Mouse (Mus musculus) embryonic facial prominence, embryonic 10.5 days (tissue): Measurements from ENCODE around the gene Myo1a. TPM values are rescaled to one million over a fixed set of nuclear protein-coding genes. Genes with fewer than 3 reads are reported as not detected.

Experiments
- DNase-seq: peaks from one replicate; pipeline ENCODE4 v3.0.0-alpha.2; 2017; ENCODE audit warnings: low spot score
- H3K27ac ChIP-seq: fragments of 300-500 bp; sonication (generic); replicated peaks from 2 replicates; pipeline ENCODE4 v1.5.1; 2016; ENCODE audit warnings: mild to moderate bottlenecking
- H3K27me3 ChIP-seq: fragments of 300-500 bp; sonication (generic); replicated peaks from 2 replicates; pipeline ENCODE4 v1.6.1; 2016; ENCODE audit warnings: low read depth, mild to moderate bottlenecking; ENCODE audit not compliant: poor library complexity, severe bottlenecking
- H3K36me3 ChIP-seq: fragments of 300-500 bp; sonication (generic); replicated peaks from 2 replicates; pipeline ENCODE4 v1.6.1; 2016; ENCODE audit warnings: mild to moderate bottlenecking, moderate library complexity
- H3K4me1 ChIP-seq: fragments of 300-500 bp; sonication (generic); 2 replicates; pipeline ENCODE4 v1.6.1; 2016
- H3K4me3 ChIP-seq: fragments of 300-500 bp; sonication (generic); 2 replicates; pipeline ENCODE4 v1.5.1; 2016; ENCODE audit warnings: mild to moderate bottlenecking, moderate library complexity
- H3K9me3 ChIP-seq: fragments of 300-500 bp; sonication (generic); 2 replicates; pipeline ENCODE4 v1.6.1; 2016; ENCODE audit warnings: mild to moderate bottlenecking
- WGBS: fragments of 180-500 bp; shearing (Covaris S2); methylation state at CpG from one replicate; pipeline ENCODE4 v1.1.7; 2016; 5-methylcytosine and 5-hydroxymethylcytosine counted together
- polyA plus RNA-seq: library from polyadenylated mRNA; unstranded; fragments of >200 nt; fragmentation: Nextera tagmentation; extraction: Ambion mirVana; gene quantifications from 2 replicates; pipeline ENCODE4 v1.2.1, GENCODE M21; 2016

Gene Myo1a
- polyA plus RNA-seq, 1 experiment from 2014 or later: 0.71 TPM

GRCm38 (mm10) chr10:127738151-127738882 is 33.3 kb downstream of the Myo1a start:
- Histone ChIP-seq H3K4me1 (peaks cover 22% of the 10 kb centered on the region), H3K27me3 (0 out of 2 replicates have a peak, but pooled peaks cover 3% of the 10 kb centered on the region), H3K27ac (no peak overlapping the region), H3K9me3 (0 out of 2 replicates have a peak, but pooled peaks cover 4% of the 10 kb centered on the region), H3K36me3 (peaks cover 24% of the 10 kb centered on the region), H3K4me3 (peak overlapping the region; percentile 96; the same call in 1 of the 2 replicates)
- DNase-seq: peak; percentile 47
- 51% methylated on average over 13 of the region's 13 CpGs for WGBS

DNA sequence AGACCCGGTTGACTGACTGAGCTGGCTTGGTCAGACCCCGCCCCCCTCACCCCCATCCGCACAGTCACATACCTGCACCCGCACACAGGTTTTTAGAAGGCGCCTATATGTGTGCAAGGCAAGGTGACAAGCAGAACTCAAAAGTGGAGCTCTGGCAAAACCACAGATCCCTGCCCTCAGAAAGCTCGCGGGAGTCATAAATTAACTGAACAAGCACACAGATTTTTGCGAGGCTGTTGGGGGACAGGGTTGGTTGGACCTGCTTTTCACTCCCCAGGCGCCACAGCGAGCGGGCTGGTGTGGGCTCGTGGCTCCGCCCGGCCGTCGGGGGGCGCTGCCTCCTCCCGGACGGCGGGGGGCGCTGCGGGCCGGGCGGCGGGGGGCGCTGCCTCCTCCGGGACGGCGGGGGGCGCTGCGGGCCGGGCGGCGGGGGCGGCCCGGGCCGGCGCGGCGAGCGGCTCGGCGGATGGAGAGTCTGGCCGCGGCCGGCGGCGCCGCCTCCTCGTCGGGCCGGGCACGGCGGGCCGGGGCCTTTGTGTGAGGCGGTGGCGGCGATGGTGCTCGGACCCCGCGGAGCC is 34.2 kb downstream of the Myo1a start, which contains the start of gene Zbtb39:
Gene Zbtb39, plus strand, starts transcription at position 456 of the 578 bp plus-strand sequence.
- H3K4me1 ChIP-seq: peaks cover 15% of the 10 kb centered on the region
- peak within 1 kb of the TSS; percentile 96 for H3K4me3 ChIP-seq
- H3K27ac ChIP-seq: peak within 1 kb of the TSS; percentile 97
- 1% methylated on average over 61 of the region's 61 CpGs for WGBS
- H3K36me3 ChIP-seq: peaks cover 33% of the 10 kb centered on the region
- 0 out of 2 replicates have a peak, but pooled peaks cover 4% of the 10 kb centered on the region for H3K9me3 ChIP-seq
- DNase-seq: peak; percentile 89
- 0 out of 2 replicates have a peak, but pooled peaks cover 3% of the 10 kb centered on the region for H3K27me3 ChIP-seq

GRCm38 (mm10) chr10:127739661-127740161 is 34.7 kb downstream of the Myo1a start:
- peaks cover 38% of the 10 kb centered on the region for H3K36me3 ChIP-seq
- WGBS: under 1% methylated on average over 54 of the region's 55 CpGs

DNA sequence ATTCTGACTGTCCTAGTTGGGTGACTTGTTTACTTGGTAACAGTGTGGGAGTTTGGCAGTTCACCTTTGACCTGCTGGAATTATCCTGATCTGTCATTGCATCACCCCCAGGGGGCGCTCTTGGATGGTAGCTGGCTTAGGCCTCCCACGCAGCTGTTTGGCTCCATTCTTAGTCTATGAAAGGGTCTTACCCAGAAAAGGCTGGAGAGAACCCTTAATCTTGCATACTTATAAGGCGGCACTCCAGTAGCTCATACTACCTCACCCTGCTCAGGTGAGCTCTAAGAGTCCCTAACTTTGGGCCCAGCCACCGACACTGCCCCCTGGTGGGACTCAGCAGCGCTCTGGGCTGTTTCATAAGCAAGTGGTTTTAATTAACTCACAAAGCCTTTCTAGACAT is 39.7 kb downstream of the Myo1a start:
- peaks cover 82% of the 10 kb centered on the region for H3K36me3 ChIP-seq
- H3K9me3 ChIP-seq: 0 out of 2 replicates have a peak, but pooled peaks cover 4% of the 10 kb centered on the region
- peaks cover 24% of the 10 kb centered on the region for H3K4me1 ChIP-seq
- peak; percentile 68 for DNase-seq
- 0 out of 2 replicates have a peak, but pooled peaks cover 1% of the 10 kb centered on the region for H3K27me3 ChIP-seq
- 62% methylated on average over 5 of the region's 5 CpGs for WGBS
- no peak overlapping the region for H3K27ac ChIP-seq
- no peak overlapping the region for H3K4me3 ChIP-seq

More at GRCm38 (mm10) chr10:127739661-127740161, 34.7 kb downstream of the Myo1a start:
- Histone ChIP-seq H3K9me3 (0 out of 2 replicates have a peak, but pooled peaks cover 4% of the 10 kb centered on the region), H3K27me3 (0 out of 2 replicates have a peak, but pooled peaks cover 3% of the 10 kb centered on the region), H3K4me3 (peak overlapping the region; percentile 96), H3K4me1 (peaks cover 15% of the 10 kb centered on the region), H3K27ac (peak overlapping the region; percentile 97)
- peak; percentile 66 for DNase-seq

GRCm38 (mm10) chr10:127745886-127746285 is 40.9 kb downstream of the Myo1a start:
- Histone ChIP-seq H3K4me1 (peaks cover 23% of the 10 kb centered on the region), H3K4me3 (no peak overlapping the region), H3K27me3 (0 out of 2 replicates have a peak, but pooled peaks cover 4% of the 10 kb centered on the region), H3K9me3 (0 out of 2 replicates have a peak, but pooled peaks cover 4% of the 10 kb centered on the region), H3K36me3 (peaks cover 85% of the 10 kb centered on the region), H3K27ac (no peak overlapping the region)
- DNase-seq: no peak
- 79% methylated on average over 5 of the region's 5 CpGs for WGBS

DNA sequence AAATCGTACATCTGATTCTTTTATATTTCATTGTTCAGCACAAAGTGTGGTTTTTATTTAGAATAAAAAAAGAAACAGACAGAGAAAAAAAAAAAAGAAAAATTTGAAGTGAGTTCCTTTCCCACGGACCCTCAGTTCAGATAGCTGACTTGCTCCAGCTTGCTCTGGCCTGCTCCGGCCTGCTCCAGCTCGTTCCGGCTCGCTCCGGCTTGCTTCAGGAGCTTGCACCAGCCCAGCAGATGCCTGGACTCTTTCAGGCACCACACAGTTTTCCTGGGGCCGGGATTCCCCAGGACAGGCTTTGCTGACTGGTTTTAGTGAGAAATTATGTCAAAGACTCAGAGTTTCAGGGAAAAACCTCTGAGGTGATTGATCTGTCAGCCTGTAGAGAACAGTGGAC is 42.3 kb downstream of the Myo1a start:
- DNase-seq: no peak
- 90% methylated on average over 8 of the region's 8 CpGs for WGBS
- 0 out of 2 replicates have a peak, but pooled peaks cover 4% of the 10 kb centered on the region for H3K9me3 ChIP-seq
- no peak overlapping the region for H3K27ac ChIP-seq
- H3K27me3 ChIP-seq: 0 out of 2 replicates have a peak, but pooled peaks cover 4% of the 10 kb centered on the region
- H3K4me3 ChIP-seq: no peak overlapping the region
- peaks cover 25% of the 10 kb centered on the region for H3K4me1 ChIP-seq
- H3K36me3 ChIP-seq: peaks cover 71% of the 10 kb centered on the region

GRCm38 (mm10) chr10:127748847-127749612 is 44.1 kb downstream of the Myo1a start:
- peaks cover 53% of the 10 kb centered on the region for H3K36me3 ChIP-seq
- H3K4me1 ChIP-seq: peaks cover 25% of the 10 kb centered on the region
- 0 out of 2 replicates have a peak, but pooled peaks cover 4% of the 10 kb centered on the region for H3K27me3 ChIP-seq
- no peak overlapping the region for H3K27ac ChIP-seq
- H3K9me3 ChIP-seq: no peaks in the 10 kb centered on the region
- 10% methylated on average over 8 of the region's 8 CpGs for WGBS
- peak overlapping the region; percentile 13 for H3K4me3 ChIP-seq
- no peak for DNase-seq

GRCm38 (mm10) chr10:127750136-127750777 is 45.3 kb downstream of the Myo1a start:
- no peaks in the 10 kb centered on the region for H3K9me3 ChIP-seq
- H3K4me3 ChIP-seq: peak overlapping the region; percentile 39
- peaks cover 25% of the 10 kb centered on the region for H3K4me1 ChIP-seq
- 0 out of 2 replicates have a peak, but pooled peaks cover 4% of the 10 kb centered on the region for H3K27me3 ChIP-seq
- H3K27ac ChIP-seq: no peak overlapping the region
- no peak for DNase-seq
- peaks cover 41% of the 10 kb centered on the region for H3K36me3 ChIP-seq
- 48% methylated on average over 24 of the region's 24 CpGs for WGBS

DNA sequence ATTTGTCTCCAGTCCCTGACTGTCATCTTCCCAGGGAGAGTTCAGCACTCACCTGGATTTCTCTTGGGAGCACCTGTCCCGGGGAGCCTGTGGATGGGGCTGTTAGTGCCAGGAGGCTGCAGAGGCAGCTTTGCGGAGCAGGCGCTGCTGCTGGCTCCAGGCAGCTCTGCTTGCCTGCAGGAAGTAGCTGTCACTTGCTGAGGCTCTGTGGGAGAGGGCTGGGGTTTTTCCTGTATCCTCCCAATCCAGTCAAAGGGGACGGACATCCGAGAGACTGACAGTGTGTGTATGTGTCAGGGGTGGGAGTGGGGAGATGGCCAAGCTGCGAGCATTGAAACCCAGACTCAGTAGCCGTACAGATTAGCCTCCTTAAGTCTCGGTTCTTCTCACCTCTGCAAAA is 46.6 kb downstream of the Myo1a start, which contains the start of gene Gpr182:
Gene Gpr182, minus strand, starts transcription at position 185 of the 400 bp plus-strand sequence.
- 45% methylated on average over 8 of the region's 8 CpGs for WGBS
- 0 out of 2 replicates have a peak within 1 kb of the TSS, but pooled peaks have one; percentile 39 for H3K4me3 ChIP-seq
- H3K27ac ChIP-seq: no peak within 1 kb of the TSS
- H3K36me3 ChIP-seq: peaks cover 28% of the 10 kb centered on the region
- DNase-seq: no peak
- H3K27me3 ChIP-seq: 0 out of 2 replicates have a peak, but pooled peaks cover 4% of the 10 kb centered on the region
- H3K9me3 ChIP-seq: no peaks in the 10 kb centered on the region
- H3K4me1 ChIP-seq: peaks cover 31% of the 10 kb centered on the region

- Histone ChIP-seq H3K4me3 (no peak overlapping the region), H3K27ac (no peak overlapping the region), H3K9me3 (no peaks in the 10 kb centered on the region), H3K27me3 (0 out of 2 replicates have a peak, but pooled peaks cover 3% of the 10 kb centered on the region), H3K36me3 (peaks cover 3% of the 10 kb centered on the region), H3K4me1 (peaks cover 18% of the 10 kb centered on the region)
- no peak for DNase-seq
- 81% methylated on average over 6 of the region's 6 CpGs for WGBS
Observed at GRCm38 (mm10) chr10:127754566-127755166, 49.7 kb downstream of the Myo1a start.

- 81% methylated on average over 3 of the region's 3 CpGs for WGBS
- DNase-seq: no peak
- Histone ChIP-seq H3K9me3 (no peaks in the 10 kb centered on the region), H3K4me3 (no peak overlapping the region), H3K4me1 (peaks cover 12% of the 10 kb centered on the region), H3K27me3 (no peaks in the 10 kb centered on the region), H3K36me3 (peaks cover 2% of the 10 kb centered on the region; the same call in 1 of the 2 replicates), H3K27ac (no peak overlapping the region)
Observed at GRCm38 (mm10) chr10:127755246-127755645, 50.3 kb downstream of the Myo1a start.
